Mouse (Mus musculus) G1E (cell line): ENCODE measurements around the gene Commd8.

Experiments used
- CTCF ChIP-seq: IDR thresholded peaks from 2 replicates; pipeline ENCODE4 v1.5.1; 2012; ENCODE audit warnings: low read depth, low read length, inconsistent platforms, mixed read lengths
- GATA1 ChIP-seq: IDR thresholded peaks from 2 replicates; pipeline ENCODE4 v1.6.1; 2012; ENCODE audit warnings: borderline replicate concordance, low read length, inconsistent platforms, mixed read lengths
- TAL1 ChIP-seq: conservative IDR thresholded peaks from 2 replicates; pipeline ENCODE4 v1.6.1; 2012; ENCODE audit warnings: low read depth, low read length, inconsistent platforms, mixed read lengths

DNA sequence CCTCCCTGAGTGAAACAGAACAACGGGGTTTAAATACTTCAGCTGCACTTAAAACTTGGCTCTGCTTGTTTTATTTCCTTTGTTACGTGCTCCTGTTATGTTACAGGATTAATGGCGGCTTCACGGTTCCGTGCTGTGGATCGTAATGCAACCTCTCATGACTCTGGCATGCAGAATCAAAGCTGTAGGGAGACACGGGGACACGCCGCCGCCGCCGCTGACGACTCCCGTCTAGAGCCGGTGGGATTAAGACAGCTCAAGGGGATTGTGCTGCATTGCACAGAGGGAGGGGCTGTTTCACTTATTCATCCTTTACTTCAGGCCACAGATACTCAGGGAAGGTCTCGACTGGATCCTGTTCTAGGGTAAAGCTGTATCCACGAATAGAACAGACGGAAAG is 43.8 kb upstream of the Commd8 start:
- TF ChIP-seq GATA1 (no peak), CTCF (no peak), TAL1 (no peak)
